Mouse (Mus musculus): ENCODE measurements around the gene Cacfd1. TPM values are rescaled to one million over a fixed set of nuclear protein-coding genes. Genes with fewer than 3 reads are reported as not detected.

Gene Cacfd1
- polyA plus RNA-seq (2017; shearing (Covaris generic)): 32.6 TPM

DNA sequence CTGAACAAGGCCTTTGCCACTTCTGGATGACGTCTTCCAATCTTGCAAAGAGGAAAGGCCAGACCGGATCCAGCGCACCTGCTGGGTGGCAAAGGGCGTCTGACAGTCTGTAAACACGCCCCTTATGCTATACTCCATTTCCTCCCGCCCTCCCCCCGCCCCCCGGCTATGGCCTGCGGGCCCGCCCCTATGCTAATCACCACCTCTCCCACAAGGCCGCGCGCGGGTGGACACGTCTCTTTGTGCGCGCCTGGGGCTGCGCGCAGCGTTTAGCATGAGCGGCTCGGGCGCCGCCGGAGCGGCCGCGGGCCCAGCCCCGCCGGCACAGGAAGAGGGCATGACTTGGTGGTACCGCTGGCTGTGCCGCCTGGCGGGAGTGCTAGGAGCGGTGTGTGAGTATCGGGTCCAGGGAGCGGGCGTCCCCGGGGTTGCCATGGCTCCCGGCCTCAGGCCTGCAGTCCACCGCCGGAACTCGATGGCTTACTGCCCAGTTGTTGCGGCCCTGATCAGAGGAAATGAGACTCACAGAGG, at the start of gene Cacfd1:
TSS of gene Cacfd1 (plus strand) at position 213 of the 531 bp plus-strand sequence.

DNA sequence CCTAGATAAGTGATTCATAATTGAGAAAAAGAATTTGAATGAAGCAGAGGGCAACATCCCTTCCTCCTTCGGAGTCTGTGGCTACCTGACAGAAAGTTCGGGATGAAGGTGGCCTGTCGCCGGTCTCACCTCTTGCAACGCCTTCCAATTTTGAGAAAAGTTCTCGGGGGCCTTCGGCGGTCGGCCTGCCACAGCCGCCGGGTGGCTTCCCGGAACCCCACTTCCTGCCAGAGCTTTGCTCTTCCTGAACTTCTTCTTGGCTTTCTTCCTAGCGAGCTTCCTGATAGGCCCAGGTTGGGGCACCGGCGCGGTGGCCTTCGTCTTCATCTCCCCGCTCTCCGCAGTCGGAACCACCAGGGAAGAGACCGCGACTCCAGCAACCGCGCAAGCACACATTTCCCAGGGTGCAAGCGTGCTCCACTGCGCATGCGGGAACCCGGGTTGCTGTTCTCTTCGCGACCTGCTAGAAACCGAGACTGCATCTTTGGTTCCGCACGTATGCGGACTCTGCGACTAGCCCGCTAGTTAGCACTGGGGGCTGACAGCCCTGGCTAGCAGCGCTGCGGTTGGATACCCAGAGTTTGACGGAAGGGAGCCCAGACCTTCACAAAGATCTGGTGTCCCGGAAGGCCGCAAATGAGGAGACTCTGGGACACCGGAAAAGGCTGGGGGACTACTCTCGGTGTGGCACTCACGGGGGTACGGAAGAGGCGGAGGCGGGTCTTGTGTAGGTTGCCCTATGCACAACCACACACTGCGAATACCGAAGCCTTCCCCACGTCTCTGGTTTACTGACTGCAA, 45.6 kb upstream of the Cacfd1 start, which contains the start of gene Rexo4:
TSS of gene Rexo4 (minus strand) at position 464 of the 801 bp plus-strand sequence.

GRCm38 (mm10) chr2:26973116-26973515, 36.6 kb upstream of the Cacfd1 start, which contains the start of gene Adamts13:
Gene Adamts13, plus strand, starts transcription at chr2:26973416.

DNA sequence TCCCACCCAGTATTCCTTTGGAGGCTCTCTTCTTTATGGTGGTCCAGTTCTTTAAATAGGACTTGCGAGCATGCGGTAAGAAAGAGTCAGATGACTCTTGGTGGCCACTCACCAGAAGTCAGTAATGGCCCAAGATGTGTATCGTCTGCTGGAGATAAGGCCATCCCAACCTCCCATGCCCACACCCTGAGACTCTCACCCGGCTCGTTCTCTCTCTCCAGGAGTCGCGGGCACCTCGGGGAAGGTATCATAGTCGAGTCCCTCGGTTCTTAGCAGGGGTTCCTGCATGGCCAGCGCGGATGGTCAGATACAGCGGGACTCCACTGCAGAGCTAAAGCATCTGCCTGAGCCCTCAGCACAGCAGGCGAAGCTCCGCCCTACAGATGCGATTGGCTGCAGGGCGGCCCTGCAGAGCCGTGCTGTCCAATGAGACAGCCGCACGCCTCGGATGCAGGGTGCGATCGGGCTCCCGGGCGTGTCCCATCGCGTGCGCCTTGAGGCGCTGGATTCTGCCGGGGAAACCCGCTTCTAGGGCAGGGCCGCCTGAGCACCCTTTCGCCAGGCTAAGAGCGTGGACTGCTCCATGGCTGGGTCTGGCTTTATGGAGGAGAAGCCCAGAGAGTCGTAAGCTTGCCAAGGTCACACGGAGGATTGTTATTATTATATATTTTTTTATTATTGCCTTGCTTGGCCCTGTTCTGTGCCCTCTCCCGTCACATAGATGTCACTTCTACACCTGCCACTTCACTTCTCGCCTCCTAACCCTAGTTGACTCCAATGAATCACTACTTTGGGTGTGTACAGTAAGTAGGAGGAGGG, 18.1 kb downstream of the Cacfd1 start, which contains the start of gene Slc2a6:
TSS of gene Slc2a6 (minus strand) at position 381 of the 819 bp plus-strand sequence.

Other genes starting within 250 kb of the Cacfd1 start
- not detected for gene Abo, start 144.9 kb upstream of the Cacfd1 start, polyA plus RNA-seq (2017; shearing (Covaris generic))
- gene Surf6, start 107.0 kb upstream of the Cacfd1 start, polyA plus RNA-seq (2017; shearing (Covaris generic)): 48.2 TPM
- gene Med22, start 99.2 kb upstream of the Cacfd1 start, polyA plus RNA-seq (2017; shearing (Covaris generic)): 49.9 TPM
- 266 TPM for gene Rpl7a, start 99.2 kb upstream of the Cacfd1 start, polyA plus RNA-seq (2017; shearing (Covaris generic))
- gene Surf2, start 93.6 kb upstream of the Cacfd1 start, polyA plus RNA-seq (2017; shearing (Covaris generic)): 76.7 TPM
- 116 TPM for gene Surf1, start 93.4 kb upstream of the Cacfd1 start, polyA plus RNA-seq (2017; shearing (Covaris generic))
- 181 TPM for gene Surf4, start 76.0 kb upstream of the Cacfd1 start, polyA plus RNA-seq (2017; shearing (Covaris generic))
- gene Stkld1, start 75.9 kb upstream of the Cacfd1 start, polyA plus RNA-seq (2017; shearing (Covaris generic)): 0.57 TPM
- 83.9 TPM for gene Rexo4, start 45.5 kb upstream of the Cacfd1 start, polyA plus RNA-seq (2017; shearing (Covaris generic))
- gene Adamts13, start 36.5 kb upstream of the Cacfd1 start, polyA plus RNA-seq (2017; shearing (Covaris generic)): not detected
- 5.2 TPM for gene Slc2a6, start 18.1 kb downstream of the Cacfd1 start, polyA plus RNA-seq (2017; shearing (Covaris generic))
- not detected for gene Mymk, start 62.3 kb downstream of the Cacfd1 start, polyA plus RNA-seq (2017; shearing (Covaris generic))
- 0.24 TPM for gene Adamtsl2, start 69.5 kb downstream of the Cacfd1 start, polyA plus RNA-seq (2017; shearing (Covaris generic))
- gene Fam163b, start 132.6 kb downstream of the Cacfd1 start, polyA plus RNA-seq (2017; shearing (Covaris generic)): 0.16 TPM
- not detected for gene Dbh, start 155.3 kb downstream of the Cacfd1 start, polyA plus RNA-seq (2017; shearing (Covaris generic))
- 1.9 TPM for gene Sardh, start 238.4 kb downstream of the Cacfd1 start, polyA plus RNA-seq (2017; shearing (Covaris generic))

Measured in inflammation-experienced regulatory T-cells, adult 16 weeks (primary cell).